Mouse (Mus musculus) neural tube, embryonic 14.5 days (tissue): ENCODE results near the gene Tmem266. TPM values are rescaled to one million over a fixed set of nuclear protein-coding genes. Genes with fewer than 3 reads are reported as not detected.

Experiments
- ATAC-seq: fragments of 200-750 bp; cut with Nextera tagmentation; 2 replicates; pipeline ENCODE4 v1.8.0; 2017; ENCODE audit warnings: low read depth, mild to moderate bottlenecking, moderate TSS enrichment, moderate library complexity
- H3K27ac ChIP-seq: fragments of 300-500 bp; sonication (generic); 2 replicates; pipeline ENCODE4 v1.5.1; 2014; ENCODE audit warnings: low read depth, mild to moderate bottlenecking, control low read depth, low read length, moderate library complexity, mixed read lengths
- H3K27me3 ChIP-seq: fragments of 300-500 bp; sonication (generic); 2 replicates; pipeline ENCODE4 v1.6.1; 2014; ENCODE audit warnings: low read length; ENCODE audit not compliant: control insufficient read depth, insufficient read depth
- H3K36me3 ChIP-seq: fragments of 300-500 bp; sonication (generic); 2 replicates; pipeline ENCODE4 v1.6.1; 2014; ENCODE audit warnings: low read length, mixed read lengths; ENCODE audit not compliant: control insufficient read depth, insufficient read depth
- H3K4me1 ChIP-seq: fragments of 300-500 bp; sonication (generic); 2 replicates; pipeline ENCODE4 v1.6.1; 2014; ENCODE audit warnings: low read length; ENCODE audit not compliant: control insufficient read depth, insufficient read depth
- H3K4me2 ChIP-seq: fragments of 300-500 bp; sonication (generic); 2 replicates; pipeline ENCODE4 v1.6.1; 2014; ENCODE audit warnings: mild to moderate bottlenecking, low read depth, low read length, control low read depth
- H3K4me3 ChIP-seq: fragments of 300-500 bp; sonication (generic); 2 replicates; pipeline ENCODE4 v1.5.1; 2014; ENCODE audit warnings: low read depth, low read length, control low read depth, mixed read lengths
- H3K9ac ChIP-seq: fragments of 300-500 bp; sonication (generic); replicated peaks from 2 replicates; pipeline ENCODE4 v1.6.1; 2014; ENCODE audit warnings: low read depth, mild to moderate bottlenecking, control low read depth, low read length, mixed read lengths
- H3K9me3 ChIP-seq: fragments of 300-500 bp; sonication (generic); 2 replicates; pipeline ENCODE4 v1.6.1; 2016; ENCODE audit warnings: low read length; ENCODE audit not compliant: control insufficient read depth
- WGBS: fragments of 180-500 bp; shearing (Covaris S2); extraction: QIAGEN DNeasy Blood & Tissue Kit; methylation state at CpG from one replicate; pipeline ENCODE4 v1.1.7; 2014; 5-methylcytosine and 5-hydroxymethylcytosine counted together
- polyA plus RNA-seq: library from polyadenylated mRNA; unstranded; fragments of >200 nt; fragmentation: Nextera tagmentation; extraction: Ambion mirVana; gene quantifications from 2 replicates; pipeline ENCODE4 v1.2.1, GENCODE M21; 2014

The Tmem266 gene
- 1.9 and 2.2 TPM in 2 replicates for polyA plus RNA-seq

GRCm38 (mm10) chr9:55326515-55327233 lies at the start of gene Tmem266, which contains the start of gene Nrg4:
TSS of gene Tmem266 (plus strand) at chr9:55326913.
TSS of gene Nrg4 (minus strand) at chr9:55326844.
- no peaks in the 10 kb centered on the region for H3K36me3 ChIP-seq
- peak; percentile 93 for ATAC-seq
- peak within 1 kb of the TSS; percentile 52; the same call in 1 of the 2 replicates for H3K27ac ChIP-seq
- WGBS = under 1% methylated on average over 52 of the region's 82 CpGs
- no peaks in the 10 kb centered on the region for H3K27me3 ChIP-seq
- no peaks in the 10 kb centered on the region for H3K4me1 ChIP-seq
- no peaks in the 10 kb centered on the region for H3K9me3 ChIP-seq
- peak within 1 kb of the TSS; percentile 62 for H3K4me2 ChIP-seq
- H3K4me3 ChIP-seq = peak within 1 kb of the TSS; percentile 76
- peak within 1 kb of the TSS; percentile 78 for H3K9ac ChIP-seq

GRCm38 (mm10) chr9:55277562-55277961 lies 49.2 kb upstream of the Tmem266 start:
- H3K4me1 ChIP-seq = no peaks in the 10 kb centered on the region
- no peak overlapping the region for H3K27ac ChIP-seq
- H3K27me3 ChIP-seq = no peaks in the 10 kb centered on the region
- H3K4me3 ChIP-seq = no peak overlapping the region
- no peak overlapping the region for H3K4me2 ChIP-seq
- no peaks in the 10 kb centered on the region for H3K36me3 ChIP-seq
- H3K9me3 ChIP-seq = no peaks in the 10 kb centered on the region
- 50% methylated on average over 4 of the region's 4 CpGs for WGBS
- ATAC-seq = no peak
- no peak overlapping the region for H3K9ac ChIP-seq

- no peak overlapping the region for H3K27ac ChIP-seq
- H3K9ac ChIP-seq = no peak overlapping the region
- no peaks in the 10 kb centered on the region for H3K27me3 ChIP-seq
- H3K4me1 ChIP-seq = no peaks in the 10 kb centered on the region
- 87% methylated on average over 8 of the region's 8 CpGs for WGBS
- H3K36me3 ChIP-seq = no peaks in the 10 kb centered on the region
- no peak for ATAC-seq
- no peak overlapping the region for H3K4me3 ChIP-seq
- no peaks in the 10 kb centered on the region for H3K9me3 ChIP-seq
- H3K4me2 ChIP-seq = no peak overlapping the region
Measured at GRCm38 (mm10) chr9:55279114-55279825, 47.4 kb upstream of the Tmem266 start.

- H3K9me3 ChIP-seq = no peaks in the 10 kb centered on the region
- no peaks in the 10 kb centered on the region for H3K36me3 ChIP-seq
- WGBS = 7% methylated on average over 14 of the region's 14 CpGs
- H3K4me2 ChIP-seq = no peak overlapping the region
- no peak overlapping the region for H3K4me3 ChIP-seq
- no peaks in the 10 kb centered on the region for H3K4me1 ChIP-seq
- no peak overlapping the region for H3K27ac ChIP-seq
- H3K27me3 ChIP-seq = no peaks in the 10 kb centered on the region
- H3K9ac ChIP-seq = no peak overlapping the region
- ATAC-seq = no peak
Measured at GRCm38 (mm10) chr9:55283516-55283915, 43.2 kb upstream of the Tmem266 start.

- Histone ChIP-seq H3K27me3 (no peaks in the 10 kb centered on the region), H3K9me3 (no peaks in the 10 kb centered on the region), H3K27ac (no peak overlapping the region), H3K9ac (no peak overlapping the region), H3K4me2 (no peak overlapping the region), H3K36me3 (no peaks in the 10 kb centered on the region), H3K4me1 (no peaks in the 10 kb centered on the region), H3K4me3 (no peak overlapping the region)
- no peak for ATAC-seq
- WGBS = 83% methylated on average over 3 of the region's 3 CpGs
Measured at GRCm38 (mm10) chr9:55285197-55285596, 41.5 kb upstream of the Tmem266 start.

GRCm38 (mm10) chr9:55289475-55290198 lies 37.1 kb upstream of the Tmem266 start:
- H3K4me3 ChIP-seq = no peak overlapping the region
- no peak for ATAC-seq
- no peaks in the 10 kb centered on the region for H3K36me3 ChIP-seq
- no peak overlapping the region for H3K9ac ChIP-seq
- 71% methylated on average over 3 of the region's 3 CpGs for WGBS
- H3K27me3 ChIP-seq = no peaks in the 10 kb centered on the region
- H3K27ac ChIP-seq = no peak overlapping the region
- no peaks in the 10 kb centered on the region for H3K4me1 ChIP-seq
- H3K4me2 ChIP-seq = no peak overlapping the region
- no peaks in the 10 kb centered on the region for H3K9me3 ChIP-seq

- no peaks in the 10 kb centered on the region for H3K9me3 ChIP-seq
- no peak for ATAC-seq
- H3K4me2 ChIP-seq = no peak overlapping the region
- H3K27me3 ChIP-seq = no peaks in the 10 kb centered on the region
- 95% methylated on average over 4 of the region's 4 CpGs for WGBS
- no peak overlapping the region for H3K27ac ChIP-seq
- no peak overlapping the region for H3K4me3 ChIP-seq
- no peaks in the 10 kb centered on the region for H3K36me3 ChIP-seq
- H3K9ac ChIP-seq = no peak overlapping the region
- H3K4me1 ChIP-seq = no peaks in the 10 kb centered on the region
Measured at GRCm38 (mm10) chr9:55291966-55292365, 34.7 kb upstream of the Tmem266 start.

- H3K9ac ChIP-seq = no peak overlapping the region
- H3K9me3 ChIP-seq = no peaks in the 10 kb centered on the region
- H3K36me3 ChIP-seq = no peaks in the 10 kb centered on the region
- no peaks in the 10 kb centered on the region for H3K4me1 ChIP-seq
- no peak overlapping the region for H3K27ac ChIP-seq
- ATAC-seq = no peak
- no peak overlapping the region for H3K4me2 ChIP-seq
- WGBS = 68% methylated on average over 2 of the region's 2 CpGs
- H3K4me3 ChIP-seq = no peak overlapping the region
- H3K27me3 ChIP-seq = no peaks in the 10 kb centered on the region
Measured at GRCm38 (mm10) chr9:55296221-55296620, 30.5 kb upstream of the Tmem266 start.

- H3K27me3 ChIP-seq = no peaks in the 10 kb centered on the region
- no peaks in the 10 kb centered on the region for H3K36me3 ChIP-seq
- H3K4me3 ChIP-seq = no peak overlapping the region
- no peak overlapping the region for H3K4me2 ChIP-seq
- 81% methylated on average over 2 of the region's 2 CpGs for WGBS
- H3K27ac ChIP-seq = no peak overlapping the region
- no peak for ATAC-seq
- no peaks in the 10 kb centered on the region for H3K4me1 ChIP-seq
- H3K9ac ChIP-seq = no peak overlapping the region
- no peaks in the 10 kb centered on the region for H3K9me3 ChIP-seq
Measured at GRCm38 (mm10) chr9:55307066-55307465, 19.6 kb upstream of the Tmem266 start.
